Mouse (Mus musculus) gastrocnemius, adult 18-20 months (tissue): Measurements from ENCODE around the gene Poln. TPM values are rescaled to one million over a fixed set of nuclear protein-coding genes. Genes with fewer than 3 reads are reported as not detected.

ENCODE experiments used
- DNase-seq: peaks from one replicate; pipeline ENCODE4 v3.0.0; 2021; ENCODE audit warnings: low spot score
- total RNA-seq, 2 experiments: library from RNA; stranded (reverse); gene quantifications; 2 replicates each; pipeline ENCODE4 v1.2.3; 2021

Gene Poln
- total RNA-seq, 2 experiments from 2014 or later, result 0.68 to 0.78 TPM

- DNase-seq, result no peak
Observed at GRCm38 (mm10) chr5:34119121-34119856, 50.0 kb downstream of the Poln start.

DNA sequence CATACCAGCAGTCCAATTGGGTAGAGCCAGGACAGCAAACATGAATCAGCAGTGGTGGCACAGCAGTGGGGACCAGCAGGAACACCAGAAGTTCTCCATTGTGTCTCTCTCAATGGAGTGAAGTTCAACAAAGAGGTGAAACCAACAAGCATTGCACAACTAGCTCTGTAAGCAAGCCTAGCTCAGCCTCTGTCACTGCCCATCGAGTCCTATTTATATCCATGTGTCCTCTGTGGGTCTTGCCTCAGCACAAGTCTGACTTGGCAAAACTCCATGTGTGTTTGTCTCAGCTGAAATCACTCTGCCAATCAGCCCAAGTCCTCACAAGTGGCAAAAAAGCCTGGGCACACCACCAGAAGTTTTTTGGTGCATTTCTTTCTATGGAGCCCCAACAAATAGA is 63.6 kb downstream of the Poln start:
- peak; percentile 5 for DNase-seq

DNA sequence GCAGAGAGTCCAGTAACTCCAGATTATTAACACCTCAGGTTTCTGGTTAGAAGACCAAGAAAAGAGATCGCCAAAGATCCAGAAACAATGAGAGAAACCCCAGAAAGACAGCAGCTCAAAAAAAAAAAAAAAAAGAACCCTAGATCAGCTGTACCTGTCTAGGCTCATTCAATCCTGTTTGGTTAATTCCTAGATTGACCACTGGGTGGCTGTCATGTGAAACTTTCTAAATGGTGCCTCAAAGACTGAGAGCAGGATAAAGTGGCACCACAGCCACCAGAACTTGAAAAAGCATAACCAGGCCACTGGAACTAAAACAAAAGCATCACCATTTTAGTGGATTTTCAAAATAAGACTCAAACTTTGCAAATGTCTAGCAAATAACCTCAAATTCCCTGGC is 71.9 kb downstream of the Poln start:
- DNase-seq, result peak; percentile 43

- DNase-seq, result no peak
Observed at GRCm38 (mm10) chr5:34093021-34093420, 76.2 kb downstream of the Poln start.

GRCm38 (mm10) chr5:34032520-34032919 is 136.7 kb downstream of the Poln start:
- DNase-seq, result no peak

DNA sequence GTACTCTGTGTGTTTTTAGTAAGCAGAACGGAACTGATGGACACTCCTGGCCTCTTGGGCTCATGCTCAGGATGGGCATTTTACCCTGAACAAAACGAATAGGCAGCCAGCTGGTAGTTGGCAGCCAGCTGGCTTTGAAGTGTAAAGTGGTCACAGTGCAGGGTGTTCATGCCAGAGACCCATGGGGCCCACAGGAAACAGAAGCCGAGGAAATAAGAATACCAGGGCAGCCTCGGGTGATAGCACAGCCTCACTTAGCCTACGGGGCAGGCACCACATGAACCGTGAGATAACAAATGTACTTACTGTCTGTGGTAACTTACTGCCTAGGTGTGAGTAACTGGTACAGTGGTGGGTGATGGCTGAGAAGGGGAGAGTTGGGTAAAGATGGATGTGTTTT is 138.2 kb downstream of the Poln start:
- no peak for DNase-seq

- DNase-seq, result no peak
Observed at GRCm38 (mm10) chr5:34030101-34030500, 139.1 kb downstream of the Poln start.

DNA sequence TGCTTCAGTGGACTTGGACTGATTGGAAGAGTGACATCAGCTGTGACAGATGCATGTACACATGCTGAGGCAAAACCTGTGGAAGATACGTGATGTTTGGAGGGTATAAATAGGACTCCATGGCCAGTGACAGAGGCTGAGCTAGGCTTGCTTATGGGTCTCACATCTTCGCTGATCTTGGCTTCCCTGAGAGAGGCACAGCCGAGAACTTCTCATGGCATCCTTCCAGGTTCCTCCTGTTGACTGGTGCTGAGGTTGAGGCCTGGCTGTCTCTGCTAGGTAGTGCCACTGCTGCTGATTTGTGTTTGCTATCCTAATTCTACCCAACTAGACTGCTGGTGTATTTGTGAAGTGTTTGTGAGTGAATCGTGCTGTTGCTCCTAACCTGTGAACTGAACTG is 150.3 kb downstream of the Poln start:
- no peak for DNase-seq

- no peak for DNase-seq
Observed at GRCm38 (mm10) chr5:34014652-34015051, 154.6 kb downstream of the Poln start.

GRCm38 (mm10) chr5:34007392-34007941 is 161.8 kb downstream of the Poln start:
- no peak for DNase-seq

- DNase-seq, result no peak
Observed at GRCm38 (mm10) chr5:34006832-34007231, 162.4 kb downstream of the Poln start.

- DNase-seq, result no peak
Observed at GRCm38 (mm10) chr5:34004618-34005017, 164.6 kb downstream of the Poln start.

GRCm38 (mm10) chr5:34002636-34003035 is 166.6 kb downstream of the Poln start:
- DNase-seq, result no peak

DNA sequence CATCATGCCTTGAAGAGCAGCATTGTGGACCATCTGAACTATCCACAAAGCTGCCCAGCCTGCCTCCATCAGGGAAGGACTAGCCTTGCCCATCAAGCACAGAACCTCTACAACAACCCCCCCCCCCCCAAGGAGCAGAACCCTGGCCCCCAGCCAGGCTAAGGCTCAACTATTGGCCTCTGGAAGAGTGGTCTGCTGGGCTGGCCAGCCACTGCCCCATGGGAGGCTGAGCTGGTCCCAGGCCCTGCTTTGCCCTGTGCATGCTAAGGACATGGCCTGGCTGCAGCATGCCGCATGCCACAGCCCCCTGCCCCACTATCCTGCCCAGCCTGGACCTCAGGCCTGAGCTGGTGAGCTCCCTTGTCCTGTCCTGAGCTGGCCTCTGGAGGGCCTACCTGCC is 167.8 kb downstream of the Poln start:
- DNase-seq, result no peak

DNA sequence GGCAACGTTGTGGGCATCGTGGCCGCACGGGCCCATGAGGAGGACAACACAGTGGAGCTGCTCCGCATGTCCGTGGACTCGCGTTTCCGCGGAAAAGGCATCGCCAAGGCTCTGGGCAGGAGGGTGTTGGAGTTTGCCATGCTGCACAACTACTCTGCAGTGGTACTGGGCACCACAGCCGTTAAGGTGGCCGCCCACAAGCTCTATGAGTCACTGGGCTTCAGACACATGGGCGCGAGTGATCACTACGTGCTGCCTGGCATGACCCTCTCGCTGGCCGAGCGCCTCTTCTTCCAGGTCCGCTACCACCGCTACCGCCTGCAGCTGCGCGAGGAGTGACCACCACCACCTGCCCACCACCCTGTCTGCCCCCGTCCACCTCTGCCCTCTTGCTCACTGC is 168.4 kb downstream of the Poln start:
- no peak for DNase-seq

DNA sequence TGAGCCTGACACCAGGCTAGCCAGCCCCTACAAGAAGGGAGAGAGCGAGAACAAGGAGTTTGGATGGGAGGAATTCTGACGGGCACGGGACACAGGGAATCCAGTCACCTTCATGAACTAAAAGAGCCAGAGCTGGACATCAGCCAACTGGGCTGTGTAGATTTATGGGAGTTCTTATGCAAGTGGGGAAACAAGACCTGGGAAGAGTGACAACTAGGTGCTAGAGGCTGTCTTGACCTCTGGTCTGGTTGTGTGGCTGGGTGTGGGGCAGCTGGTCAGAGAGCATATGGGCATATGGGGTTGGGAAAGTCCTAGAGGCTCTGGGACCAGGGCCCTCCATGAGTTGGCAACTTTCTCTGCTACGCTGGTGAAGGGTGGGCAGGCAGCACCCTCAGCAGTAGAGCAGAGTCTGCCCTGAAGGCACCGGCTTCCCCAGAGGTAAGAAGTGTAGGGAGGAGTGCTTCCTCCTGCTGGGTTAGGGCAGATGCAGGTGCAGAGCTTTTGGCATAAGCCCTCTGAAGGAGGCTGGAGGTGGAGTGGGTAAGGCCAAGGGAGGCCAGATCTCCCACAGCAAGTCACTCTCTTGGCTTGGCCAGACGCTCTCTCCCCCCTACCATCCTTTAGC is 169.7 kb downstream of the Poln start:
- DNase-seq, result no peak

DNA sequence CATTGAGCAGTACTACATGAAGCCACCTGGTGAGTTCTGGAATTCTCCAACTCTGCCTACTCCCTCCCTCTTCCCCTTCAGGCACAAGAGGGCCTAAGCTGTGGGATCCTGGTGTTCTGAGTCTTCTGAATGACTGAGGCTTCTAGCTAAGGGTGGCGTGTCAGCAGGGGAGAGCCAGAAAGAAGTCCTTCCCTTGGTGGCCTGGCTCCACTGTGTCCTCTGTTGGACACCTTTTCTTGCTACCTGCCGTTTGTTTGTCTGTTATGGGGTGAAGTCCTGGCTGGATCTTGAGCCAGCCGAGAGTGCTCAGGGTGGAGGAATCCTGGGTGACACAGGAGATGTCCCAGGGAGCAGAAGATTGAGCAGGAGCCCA is 170.8 kb downstream of the Poln start:
- no peak for DNase-seq

- DNase-seq, result no peak
Observed at GRCm38 (mm10) chr5:33997829-33998504, 171.3 kb downstream of the Poln start.

GRCm38 (mm10) chr5:33997051-33997741 is 172.1 kb downstream of the Poln start:
- DNase-seq, result no peak

DNA sequence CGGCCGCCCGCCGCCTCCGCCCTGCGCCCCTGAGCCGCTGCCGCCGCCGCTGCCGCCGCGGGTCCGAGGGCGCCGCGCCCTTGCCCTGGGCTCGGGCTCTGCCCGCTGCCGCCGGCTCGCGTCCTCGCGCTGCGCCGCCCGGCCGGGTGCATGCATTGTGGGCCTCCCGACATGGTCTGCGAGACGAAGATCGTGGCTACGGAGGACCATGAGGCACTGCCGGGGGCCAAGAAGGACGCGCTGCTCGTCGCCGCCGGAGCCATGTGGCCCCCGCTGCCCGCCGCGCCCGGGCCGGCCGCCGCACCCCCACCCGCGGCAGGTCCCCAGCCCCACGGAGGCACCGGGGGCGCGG is 172.6 kb downstream of the Poln start:
- DNase-seq, result no peak

GRCm38 (mm10) chr5:33995843-33996693 is 173.2 kb downstream of the Poln start, which contains the start of gene Nat8l:
TSS of gene Nat8l (plus strand) at chr5:33995984.
- DNase-seq, result no peak
